Mouse (Mus musculus): ENCODE results near the gene BC051019. TPM values are rescaled to one million over a fixed set of nuclear protein-coding genes. Genes with fewer than 3 reads are reported as not detected.
A peak's percentile ranks its signal among the peaks of the same experiment; 100 is the strongest.

Gene BC051019
- total and polyA plus RNA-seq, 2 experiments from 2014 or later: 0.63 to 0.68 TPM

- Histone ChIP-seq H3K9me3 (ENCODE audit: low read length) (no peaks in the 10 kb centered on the region), H3K27ac (peak within 1 kb of the TSS; percentile 65), H3K4me3 (ENCODE audit: low read length) (peak within 1 kb of the TSS; percentile 68), H3K4me2 (ENCODE audit: low read depth, low read length) (peak within 1 kb of the TSS; percentile 72), H3K4me1 (ENCODE audit: insufficient read depth, low read length) (no peaks in the 10 kb centered on the region), H3K36me3 (ENCODE audit: insufficient read depth, low read length) (no peaks in the 10 kb centered on the region), H3K27me3 (ENCODE audit: insufficient read depth, low read length) (no peaks in the 10 kb centered on the region), H3K9ac (replicated peaks; ENCODE audit: low read length) (peak within 1 kb of the TSS; percentile 51)
- WGBS: 2% methylated on average over 61 of the region's 61 CpGs
- ATAC-seq (peak; percentile 96), DNase-seq (ENCODE audit: low spot score) (peak; percentile 95)
- no peak for TF ChIP-seq CTCF (IDR thresholded peaks at IDR 0.05; ENCODE audit: low read depth)
Measured at GRCm38 (mm10) chr7:109703190-109704015, 20.2 kb downstream of the BC051019 start, which contains the start of the genes St5 and Akip1. Gene St5, minus strand, starts transcription at chr7:109703605. Gene Akip1, plus strand, starts transcription at chr7:109703690.

GRCm38 (mm10) chr7:109702721-109703120 is 20.9 kb downstream of the BC051019 start:
- Histone ChIP-seq H3K9me3 (ENCODE audit: low read length) (no peaks in the 10 kb centered on the region), H3K36me3 (ENCODE audit: insufficient read depth, low read length) (no peaks in the 10 kb centered on the region), H3K27ac (0 out of 2 replicates have a peak overlapping the region, but pooled peaks have one; percentile 65), H3K9ac (replicated peaks; ENCODE audit: low read length) (peak overlapping the region; percentile 51; the same call in 1 of the 2 replicates), H3K4me1 (ENCODE audit: insufficient read depth, low read length) (no peaks in the 10 kb centered on the region), H3K4me3 (ENCODE audit: low read length) (peak overlapping the region; percentile 68), H3K4me2 (ENCODE audit: low read depth, low read length) (peak overlapping the region; percentile 72), H3K27me3 (ENCODE audit: insufficient read depth, low read length) (no peaks in the 10 kb centered on the region)
- no peak for TF ChIP-seq CTCF (IDR thresholded peaks at IDR 0.05; ENCODE audit: low read depth)
- DNase-seq (ENCODE audit: low spot score): no peak
- no peak for ATAC-seq
- WGBS: 27% methylated on average over 4 of the region's 4 CpGs

- ATAC-seq (no peak), DNase-seq (ENCODE audit: low spot score) (no peak)
- peak; percentile 29 for TF ChIP-seq CTCF (IDR thresholded peaks at IDR 0.05; ENCODE audit: low read depth)
- Histone ChIP-seq H3K4me1 (ENCODE audit: insufficient read depth, low read length) (no peaks in the 10 kb centered on the region), H3K4me2 (ENCODE audit: low read depth, low read length) (no peak overlapping the region), H3K36me3 (ENCODE audit: insufficient read depth, low read length) (no peaks in the 10 kb centered on the region), H3K4me3 (ENCODE audit: low read length) (no peak overlapping the region), H3K27ac (no peak overlapping the region), H3K9me3 (ENCODE audit: low read length) (no peaks in the 10 kb centered on the region), H3K27me3 (ENCODE audit: insufficient read depth, low read length) (no peaks in the 10 kb centered on the region), H3K9ac (replicated peaks; ENCODE audit: low read length) (no peak overlapping the region)
Measured at GRCm38 (mm10) chr7:109700213-109700612, 23.4 kb downstream of the BC051019 start.

GRCm38 (mm10) chr7:109695339-109695726 is 28.3 kb downstream of the BC051019 start:
- Histone ChIP-seq H3K4me3 (ENCODE audit: low read length) (no peak overlapping the region), H3K36me3 (ENCODE audit: insufficient read depth, low read length) (no peaks in the 10 kb centered on the region), H3K27me3 (ENCODE audit: insufficient read depth, low read length) (no peaks in the 10 kb centered on the region), H3K9me3 (ENCODE audit: low read length) (no peaks in the 10 kb centered on the region), H3K9ac (replicated peaks; ENCODE audit: low read length) (no peak overlapping the region), H3K4me2 (ENCODE audit: low read depth, low read length) (no peak overlapping the region), H3K4me1 (ENCODE audit: insufficient read depth, low read length) (no peaks in the 10 kb centered on the region), H3K27ac (no peak overlapping the region)
- DNase-seq (ENCODE audit: low spot score) (no peak), ATAC-seq (no peak)
- WGBS: 93% methylated on average over 10 of the region's 10 CpGs
- no peak for TF ChIP-seq CTCF (IDR thresholded peaks at IDR 0.05; ENCODE audit: low read depth)

- WGBS: 77% methylated on average over 13 of the region's 13 CpGs
- Histone ChIP-seq H3K27me3 (ENCODE audit: insufficient read depth, low read length) (no peaks in the 10 kb centered on the region), H3K9ac (replicated peaks; ENCODE audit: low read length) (no peak overlapping the region), H3K27ac (no peak overlapping the region), H3K4me1 (ENCODE audit: insufficient read depth, low read length) (no peaks in the 10 kb centered on the region), H3K36me3 (ENCODE audit: insufficient read depth, low read length) (no peaks in the 10 kb centered on the region), H3K4me2 (ENCODE audit: low read depth, low read length) (no peak overlapping the region), H3K4me3 (ENCODE audit: low read length) (no peak overlapping the region), H3K9me3 (ENCODE audit: low read length) (no peaks in the 10 kb centered on the region)
- no peak for DNase-seq (ENCODE audit: low spot score)
- ATAC-seq: no peak
- TF ChIP-seq CTCF (IDR thresholded peaks at IDR 0.05; ENCODE audit: low read depth): no peak
Measured at GRCm38 (mm10) chr7:109694576-109695338, 28.9 kb downstream of the BC051019 start.

- H3K9ac ChIP-seq (replicated peaks; ENCODE audit: low read length): no peak overlapping the region
- no peak overlapping the region for H3K4me3 ChIP-seq (ENCODE audit: low read length)
- ATAC-seq: no peak
- WGBS: 83% methylated on average over 5 of the region's 5 CpGs
- no peak overlapping the region for H3K27ac ChIP-seq
- H3K36me3 ChIP-seq (ENCODE audit: insufficient read depth, low read length): no peaks in the 10 kb centered on the region
- no peaks in the 10 kb centered on the region for H3K4me1 ChIP-seq (ENCODE audit: insufficient read depth, low read length)
- H3K27me3 ChIP-seq (ENCODE audit: insufficient read depth, low read length): no peaks in the 10 kb centered on the region
- no peak for DNase-seq (ENCODE audit: low spot score)
- H3K9me3 ChIP-seq (ENCODE audit: low read length): no peaks in the 10 kb centered on the region
- H3K4me2 ChIP-seq (ENCODE audit: low read depth, low read length): no peak overlapping the region
- TF ChIP-seq CTCF (IDR thresholded peaks at IDR 0.05; ENCODE audit: low read depth): no peak
Measured at GRCm38 (mm10) chr7:109690961-109691360, 32.7 kb downstream of the BC051019 start.

Measured in hindbrain, postnatal 0 days (tissue).